ENCODE assay signal across 16 mouse cellular contexts in genomic region chr17:74458711-74459408, GRCm38 (mm10). TPM values are rescaled to one million over a fixed set of nuclear protein-coding genes. Genes with fewer than 3 reads are reported as not detected.
A peak's percentile ranks its signal among the peaks of the same experiment; 100 is the strongest.
DNase-seq lines count a peak whose midpoint lies in the region; ATAC-seq and TF ChIP-seq lines count a peak whose summit lies in the region.
"Had no signal": no experiment of that assay in that cellular context is flagged by ENCODE, and none has a peak within 500 bp of the region (broad histone marks: within the 10 kb centered on the region; RNA-seq: fewer than 3 reads in every experiment).

Nlrc4 (minus strand) TSS chr17:74459142.

- no peaks in the 10 kb centered on the region for H3K9me3 ChIP-seq in liver, postnatal 0 days (ENCODE audit: low read length)
- no peaks in the 10 kb centered on the region for H3K9me3 ChIP-seq in liver, embryonic 11.5 days (ENCODE audit: control insufficient read depth, low read length)
- no peaks in the 10 kb centered on the region for H3K9me3 ChIP-seq in ES-E14 (ENCODE audit: control insufficient read depth, insufficient read depth, low read depth, low read length)
- H3K9me3 ChIP-seq: embryonic facial prominence, embryonic 15.5 days; heart, embryonic 10.5 days; limb, embryonic 10.5 days had no signal

- no peaks in the 10 kb centered on the region for H3K27me3 ChIP-seq in liver, postnatal 0 days (ENCODE audit: insufficient read depth, low read length)
- no peaks in the 10 kb centered on the region for H3K27me3 ChIP-seq in liver, embryonic 11.5 days (replicated peaks; ENCODE audit: control insufficient read depth, insufficient read depth, low read length)
- no peaks in the 10 kb centered on the region for H3K27me3 ChIP-seq in small intestine, adult 2 months (ENCODE audit: control insufficient read depth, insufficient read depth, low read length)
- H3K27me3 ChIP-seq: embryonic facial prominence, embryonic 15.5 days had no signal

- ATAC-seq in liver, postnatal 0 days: no peak
- ATAC-seq in liver, embryonic 11.5 days (replicated peaks; ENCODE audit: low FRiP score): no peak
- ATAC-seq: forebrain, postnatal 0 days; hindbrain, embryonic 16.5 days had no signal

- H3K4me2 ChIP-seq in liver, postnatal 0 days (ENCODE audit: low read depth, low read length): peak within 1 kb of the TSS; percentile 42; the same call in 1 of the 2 replicates
- H3K4me2 ChIP-seq in liver, embryonic 11.5 days: no peak within 1 kb of the TSS
- H3K4me2 ChIP-seq: embryonic facial prominence, embryonic 15.5 days had no signal

- peak within 1 kb of the TSS; percentile 31 for H3K4me3 ChIP-seq in liver, postnatal 0 days (ENCODE audit: low read depth, low read length)
- H3K4me3 ChIP-seq in liver, embryonic 11.5 days (ENCODE audit: low read depth, low read length): no peak within 1 kb of the TSS
- H3K4me3 ChIP-seq in ES-E14 (ENCODE audit: insufficient read depth in 1 of 2, low read depth in 1 of 2, low read length in 2 of 2, poor library complexity in 1 of 2, severe bottlenecking in 1 of 2): no peak within 1 kb of the TSS
- H3K4me3 ChIP-seq in small intestine, adult 2 months (ENCODE audit: low read depth, low read length): peak within 1 kb of the TSS; percentile 86
- H3K4me3 ChIP-seq: embryonic facial prominence, embryonic 15.5 days; heart, embryonic 10.5 days; limb, embryonic 10.5 days had no signal

- H3K27ac ChIP-seq in liver, postnatal 0 days (ENCODE audit: low read depth): peak within 1 kb of the TSS; percentile 64
- no peak within 1 kb of the TSS for H3K27ac ChIP-seq in liver, embryonic 11.5 days (ENCODE audit: low read depth, low read length)
- H3K27ac ChIP-seq in ES-E14 (ENCODE audit: insufficient read depth, low read depth, low read length, poor library complexity, severe bottlenecking): peak within 1 kb of the TSS; percentile 81; the same call in 1 of the 2 replicates
- peak within 1 kb of the TSS; percentile 100 for H3K27ac ChIP-seq in small intestine, adult 2 months (ENCODE audit: insufficient read depth, low read depth, low read length)
- H3K27ac ChIP-seq: embryonic facial prominence, embryonic 15.5 days; heart, embryonic 10.5 days; limb, embryonic 10.5 days had no signal

- no peak for DNase-seq in liver, postnatal 0 days
- no peak for DNase-seq in liver, embryonic 11.5 days (ENCODE audit: low spot score)
- no peak for DNase-seq in ES-E14 (ENCODE audit: low read depth, low spot score)
- DNase-seq in induced T-regulatory cell, adult 2 months (ENCODE audit: low read depth): peak; percentile 6
- no peak for DNase-seq in cerebellum, adult 8-10 months
- DNase-seq in heart, adult 8-10 months (ENCODE audit: low spot score): no peak
- DNase-seq in kidney, adult 18-20 months: no peak
- DNase-seq: adrenal gland, postnatal 10 days; cerebellum, postnatal 14 days; forebrain, postnatal 0 days; layer of hippocampus, adult 9-11 months had no signal

- no peak for TF ChIP-seq CTCF in liver, postnatal 0 days (IDR thresholded peaks at IDR 0.05; ENCODE audit: low read depth)
- no peak for TF ChIP-seq CTCF in small intestine, adult 2 months (IDR thresholded peaks at IDR 0.05; ENCODE audit: extremely low read depth, insufficient read length, insufficient replicate concordance, low read depth, low read length)

- 42% methylated on average over 8 of the region's 8 CpGs for WGBS in liver, postnatal 0 days (ENCODE audit: insufficient replicate concordance)
- 59% methylated on average over 8 of the region's 8 CpGs for WGBS in liver, embryonic 11.5 days
- 13% methylated on average over 8 of the region's 8 CpGs for WGBS in small intestine, adult 2 months

- H3K36me3 ChIP-seq in liver, postnatal 0 days (replicated peaks; ENCODE audit: insufficient read depth, low read length): no peaks in the 10 kb centered on the region
- no peaks in the 10 kb centered on the region for H3K36me3 ChIP-seq in liver, embryonic 11.5 days (ENCODE audit: control insufficient read depth, insufficient read depth, low read length)
- no peaks in the 10 kb centered on the region for H3K36me3 ChIP-seq in ES-E14 (ENCODE audit: control insufficient read depth, insufficient read depth, low read length, poor library complexity, severe bottlenecking)
- H3K36me3 ChIP-seq in small intestine, adult 2 months (ENCODE audit: control insufficient read depth, insufficient read depth, low read length): peaks cover 12% of the 10 kb centered on the region
- H3K36me3 ChIP-seq: embryonic facial prominence, embryonic 15.5 days; heart, embryonic 10.5 days; limb, embryonic 10.5 days had no signal

- no peak for TF ChIP-seq EP300 in liver, postnatal 0 days (IDR thresholded peaks at IDR 0.05; ENCODE audit: low read depth)

- H3K4me1 ChIP-seq in liver, postnatal 0 days (ENCODE audit: insufficient read depth): 0 out of 2 replicates have a peak, but pooled peaks cover 4% of the 10 kb centered on the region
- no peaks in the 10 kb centered on the region for H3K4me1 ChIP-seq in liver, embryonic 11.5 days (replicated peaks; ENCODE audit: control insufficient read depth, insufficient read depth, low read length)
- H3K4me1 ChIP-seq in ES-E14 (ENCODE audit: control insufficient read depth in 2 of 2, insufficient read depth in 2 of 2, low read length in 2 of 2, poor library complexity in 1 of 2): peaks cover 0 to 5% of the 10 kb centered on the region in 2 experiments; a peak in 1 of 4 replicates
- peaks cover 6% of the 10 kb centered on the region; the same call in 1 of the 2 replicates for H3K4me1 ChIP-seq in small intestine, adult 2 months (ENCODE audit: control insufficient read depth, insufficient read depth, insufficient read length, low read length)
- H3K4me1 ChIP-seq: embryonic facial prominence, embryonic 15.5 days; heart, embryonic 10.5 days; limb, embryonic 10.5 days had no signal

- H3K9ac ChIP-seq in liver, postnatal 0 days (replicated peaks): no peak within 1 kb of the TSS
- H3K9ac ChIP-seq in liver, embryonic 11.5 days (ENCODE audit: low read depth, low read length): no peak within 1 kb of the TSS
- H3K9ac ChIP-seq in ES-E14 (ENCODE audit: insufficient read depth, low read depth, low read length, poor library complexity, severe bottlenecking): peak within 1 kb of the TSS; percentile 33; the same call in 1 of the 2 replicates
- H3K9ac ChIP-seq: embryonic facial prominence, embryonic 15.5 days; forebrain, postnatal 0 days had no signal

- in situ Hi-C loops in ES-E14 (cut with MboI; ENCODE audit: low sequenced_read_pairs in 2 of 2, unreplicated experiment in 2 of 2): no loop called here

- TF ChIP-seq POLR2A in small intestine, adult 2 months (IDR thresholded peaks at IDR 0.05; ENCODE audit: low read depth, low read length): no peak

TF ChIP-seq in ES-E14, 5 proteins besides CTCF, POLR2A, EP300 and RAD21:
- TF ChIP-seq ZNF384 (IDR thresholded peaks at IDR 0.05; ENCODE audit: low read depth, low read length): no peak
- TF ChIP-seq HCFC1 (IDR thresholded peaks at IDR 0.05; ENCODE audit: borderline replicate concordance, insufficient read depth, low read length): no peak
- no peak for TF ChIP-seq MAFK (IDR thresholded peaks at IDR 0.05; ENCODE audit: insufficient read depth, low read depth, low read length)
- TF ChIP-seq ZC3H11A (IDR thresholded peaks at IDR 0.05; ENCODE audit: borderline replicate concordance, low read depth, low read length): no peak
- TF ChIP-seq CHD2 (IDR thresholded peaks at IDR 0.05; ENCODE audit: low read depth, low read length): no peak

RNA-seq across cellular contexts. Expression of gene Nlrc4, which starts in this region (rescaled TPM):
- polyA plus RNA-seq in liver, postnatal 0 days (2015; fragmentation: Nextera tagmentation; extraction: Ambion mirVana): 0.50 and 0.53 TPM in 2 replicates
- polyA plus RNA-seq in liver, embryonic 11.5 days (2014; fragmentation: Nextera tagmentation; extraction: Ambion mirVana): 0.30 and 0.40 TPM in 2 replicates
- 2.3 and 2.4 TPM in 2 replicates for total RNA-seq in ES-E14 (2012; rRNA removed)
- polyA plus RNA-seq in small intestine, adult 2 months (2012; rRNA removed): 4.2 and 6.9 TPM in 2 replicates
- under 1 TPM; 0.22 to 0.37 (median 0.32) TPM for total RNA-seq in heart, adult 8-10 months (2022)

Comparison
In these comparisons a context has a peak if more than half of its experiments do, and no peak if none do; other contexts are left out.
1. H3K4me3 ChIP-seq: peak in liver, postnatal 0 days (single experiment) and small intestine, adult 2 months (single experiment); none in liver, embryonic 11.5 days (single experiment) and ES-E14 (0 of 2).